Mouse (Mus musculus): Measurements from ENCODE around the gene Napsa. TPM values are rescaled to one million over a fixed set of nuclear protein-coding genes. Genes with fewer than 3 reads are reported as not detected.

Napsa gene
- polyA plus RNA-seq, 1 experiment from 2014 or later = 1.9 TPM

- H3K9me3 ChIP-seq (replicated peaks; ENCODE audit: control insufficient read depth, low read length, poor library complexity, severe bottlenecking) = 0 out of 2 replicates have a peak, but pooled peaks cover 3% of the 10 kb centered on the region
- 15% methylated on average over 15 of the region's 15 CpGs for WGBS
- no peaks in the 10 kb centered on the region for H3K4me1 ChIP-seq (ENCODE audit: control insufficient read depth, insufficient read depth, low read length)
- H3K4me3 ChIP-seq (ENCODE audit: low read depth, low read length) = no peak overlapping the region
- H3K36me3 ChIP-seq (ENCODE audit: control insufficient read depth, insufficient read depth, low read length) = no peaks in the 10 kb centered on the region
- no peak overlapping the region for H3K4me2 ChIP-seq (ENCODE audit: low read length)
- H3K9ac ChIP-seq (ENCODE audit: low read depth, low read length) = no peak overlapping the region
- ATAC-seq = no peak
- no peak overlapping the region for H3K27ac ChIP-seq (ENCODE audit: low read length)
- H3K27me3 ChIP-seq (ENCODE audit: control insufficient read depth, insufficient read depth, low read depth, low read length) = peaks cover 7% of the 10 kb centered on the region; the same call in 1 of the 2 replicates
These were observed 61.2 kb downstream of the Napsa start for GRCm38 (mm10) chr7:44633407-44633806.

Small RNA genes within 50 kb of the gene (microRNA-seq; reads per million reads assigned to microRNA genes)
- gene Mir7053 = not detected

Other genes starting within 250 kb of the Napsa start
- 57.4 and 73.2 TPM in 2 replicates for gene Syt3, start 188.3 kb upstream of the Napsa start, polyA plus RNA-seq (2015; fragmentation: Nextera tagmentation; extraction: Ambion mirVana)
- gene 1700008O03Rik, start 186.6 kb upstream of the Napsa start, polyA plus RNA-seq (2015; fragmentation: Nextera tagmentation; extraction: Ambion mirVana) = 2.0 and 3.6 TPM in 2 replicates
- gene Lrrc4b, start 143.4 kb upstream of the Napsa start, polyA plus RNA-seq (2015; fragmentation: Nextera tagmentation; extraction: Ambion mirVana) = 14.3 and 15.9 TPM in 2 replicates
- 3.9 and 4.2 TPM in 2 replicates for gene Aspdh, start 107.0 kb upstream of the Napsa start, polyA plus RNA-seq (2015; fragmentation: Nextera tagmentation; extraction: Ambion mirVana)
- 39.5 and 39.6 TPM in 2 replicates for gene Josd2, start 104.4 kb upstream of the Napsa start, polyA plus RNA-seq (2015; fragmentation: Nextera tagmentation; extraction: Ambion mirVana)
- gene Emc10, start 75.9 kb upstream of the Napsa start, polyA plus RNA-seq (2015; fragmentation: Nextera tagmentation; extraction: Ambion mirVana) = 121 and 137 TPM in 2 replicates
- gene Fam71e1, start 75.8 kb upstream of the Napsa start, polyA plus RNA-seq (2015; fragmentation: Nextera tagmentation; extraction: Ambion mirVana) = 24.2 and 29.8 TPM in 2 replicates
- 0.16 and 0.17 TPM in 2 replicates for gene Mybpc2, start 47.7 kb upstream of the Napsa start, polyA plus RNA-seq (2015; fragmentation: Nextera tagmentation; extraction: Ambion mirVana)
- gene Spib, start 40.3 kb upstream of the Napsa start, polyA plus RNA-seq (2015; fragmentation: Nextera tagmentation; extraction: Ambion mirVana) = not detected in 2 replicates
- gene Pold1, start 23.5 kb upstream of the Napsa start, polyA plus RNA-seq (2015; fragmentation: Nextera tagmentation; extraction: Ambion mirVana) = 19.4 and 20.1 TPM in 2 replicates
- gene Nr1h2, start 18.4 kb upstream of the Napsa start, polyA plus RNA-seq (2015; fragmentation: Nextera tagmentation; extraction: Ambion mirVana) = 54.1 and 58.1 TPM in 2 replicates
- 5.5 and 6.4 TPM in 2 replicates for gene Kcnc3, start 18.3 kb downstream of the Napsa start, polyA plus RNA-seq (2015; fragmentation: Nextera tagmentation; extraction: Ambion mirVana)
- 2.9 and 3.3 TPM in 2 replicates for gene Myh14, start 98.5 kb downstream of the Napsa start, polyA plus RNA-seq (2015; fragmentation: Nextera tagmentation; extraction: Ambion mirVana)
- gene Izumo2, start 136.4 kb downstream of the Napsa start, polyA plus RNA-seq (2015; fragmentation: Nextera tagmentation; extraction: Ambion mirVana) = not detected in 2 replicates
- gene Vrk3, start 176.0 kb downstream of the Napsa start, polyA plus RNA-seq (2015; fragmentation: Nextera tagmentation; extraction: Ambion mirVana) = 27.3 and 27.9 TPM in 2 replicates
- gene Zfp473, start 178.7 kb downstream of the Napsa start, polyA plus RNA-seq (2015; fragmentation: Nextera tagmentation; extraction: Ambion mirVana) = 1.2 and 1.8 TPM in 2 replicates
- 43.6 and 45.9 TPM in 2 replicates for gene Nup62, start 243.7 kb downstream of the Napsa start, polyA plus RNA-seq (2015; fragmentation: Nextera tagmentation; extraction: Ambion mirVana)
- 0.57 and 1.0 TPM in 2 replicates for gene Il4i1, start 244.0 kb downstream of the Napsa start, polyA plus RNA-seq (2015; fragmentation: Nextera tagmentation; extraction: Ambion mirVana)
- 2.5 and 3.0 TPM in 2 replicates for gene Atf5, start 244.3 kb downstream of the Napsa start, polyA plus RNA-seq (2015; fragmentation: Nextera tagmentation; extraction: Ambion mirVana)

Data from midbrain, embryonic 16.5 days (tissue).